In the genomic region with DNA sequence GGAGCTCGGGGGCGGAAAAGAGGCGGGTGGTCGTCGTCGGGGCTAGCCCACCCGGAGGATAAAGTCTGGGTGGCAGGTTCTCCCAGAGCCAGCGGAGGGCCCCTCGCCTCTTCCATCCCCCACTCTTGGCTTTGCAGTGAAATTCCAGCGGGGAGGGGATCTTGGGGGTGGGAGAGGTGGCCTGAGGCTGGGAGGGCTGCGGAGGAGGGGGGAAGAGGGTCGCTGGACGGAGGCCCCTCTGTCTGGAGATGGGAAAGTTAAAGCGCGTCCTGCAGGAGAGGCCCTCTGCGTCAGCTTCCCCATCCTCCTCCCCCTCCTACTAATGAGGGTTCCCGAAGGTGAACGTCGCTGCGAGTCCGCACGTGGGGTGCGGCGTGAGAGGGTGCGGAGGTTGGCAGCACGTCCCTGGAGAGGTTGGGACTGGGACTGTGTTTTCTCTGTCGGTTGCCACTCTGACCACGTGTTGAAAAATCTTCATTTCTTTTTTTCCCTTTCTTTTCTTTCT, we compare ENCODE assay signal across 8 mouse cellular contexts. TPM values are rescaled to one million over a fixed set of nuclear protein-coding genes. Genes with fewer than 3 reads are reported as not detected.
DNase-seq lines count a peak whose midpoint lies in the region; ATAC-seq and TF ChIP-seq lines count a peak whose summit lies in the region.

No protein-coding gene starts in this region.

- H3K9me3 ChIP-seq in ES-Bruce4 (replicated peaks; ENCODE audit: control insufficient read depth, insufficient read depth, low read length, poor library complexity, severe bottlenecking) = no peaks in the 10 kb centered on the region
- no peaks in the 10 kb centered on the region for H3K9me3 ChIP-seq in intestine, postnatal 0 days (ENCODE audit: control insufficient read depth)
- no peaks in the 10 kb centered on the region for H3K9me3 ChIP-seq in lung, embryonic 15.5 days
- no peaks in the 10 kb centered on the region for H3K9me3 ChIP-seq in stomach, embryonic 15.5 days

- no peaks in the 10 kb centered on the region for H3K4me1 ChIP-seq in ES-Bruce4 (ENCODE audit: control insufficient read depth, insufficient read depth, low read length)
- H3K4me1 ChIP-seq in intestine, postnatal 0 days (replicated peaks; ENCODE audit: control insufficient read depth, insufficient read depth, low read length) = 0 out of 2 replicates have a peak, but pooled peaks cover 8% of the 10 kb centered on the region
- H3K4me1 ChIP-seq in lung, embryonic 15.5 days = peaks cover 52% of the 10 kb centered on the region
- peaks cover 29% of the 10 kb centered on the region for H3K4me1 ChIP-seq in stomach, embryonic 15.5 days

- H3K27me3 ChIP-seq in ES-Bruce4 (ENCODE audit: control insufficient read depth, insufficient read depth, low read length, poor library complexity, severe bottlenecking) = peaks cover 51% of the 10 kb centered on the region
- H3K27me3 ChIP-seq in intestine, postnatal 0 days (replicated peaks; ENCODE audit: control insufficient read depth, insufficient read depth, low read length) = peaks cover 36% of the 10 kb centered on the region
- peaks cover 6% of the 10 kb centered on the region for H3K27me3 ChIP-seq in lung, embryonic 15.5 days
- 0 out of 2 replicates have a peak, but pooled peaks cover 4% of the 10 kb centered on the region for H3K27me3 ChIP-seq in stomach, embryonic 15.5 days (replicated peaks)

- peak overlapping the region; percentile 51 for H3K4me3 ChIP-seq in ES-Bruce4 (ENCODE audit: low read depth, low read length)
- peak overlapping the region; percentile 65 for H3K4me3 ChIP-seq in intestine, postnatal 0 days (ENCODE audit: low read depth, low read length)
- peak overlapping the region; percentile 72 for H3K4me3 ChIP-seq in lung, embryonic 15.5 days
- peak overlapping the region; percentile 82 for H3K4me3 ChIP-seq in stomach, embryonic 15.5 days (replicated peaks)

- TF ChIP-seq EP300 in ES-Bruce4 (IDR thresholded peaks at IDR 0.05; ENCODE audit: insufficient read depth, low read depth, low read length) = no peak

- H3K27ac ChIP-seq in ES-Bruce4 (ENCODE audit: insufficient read depth, low read length) = no peak overlapping the region
- H3K27ac ChIP-seq in intestine, postnatal 0 days (ENCODE audit: low read depth, low read length) = peak overlapping the region; percentile 46; the same call in 1 of the 2 replicates
- peak overlapping the region; percentile 94 for H3K27ac ChIP-seq in lung, embryonic 15.5 days
- H3K27ac ChIP-seq in stomach, embryonic 15.5 days = peak overlapping the region; percentile 90

- 0 out of 2 replicates have a peak, but pooled peaks have one; percentile 22 for ATAC-seq in intestine, postnatal 0 days
- peak; percentile 13; the same call in 1 of the 2 replicates for ATAC-seq in lung, embryonic 15.5 days (ENCODE audit: borderline replicate concordance, extremely low read depth, low FRiP score, low TSS enrichment)
- ATAC-seq in stomach, embryonic 15.5 days (ENCODE audit: insufficient read depth, low FRiP score, low read depth) = no peak
- ATAC-seq in megakaryocyte progenitor cell, adult 5-6 weeks (replicated peaks; ENCODE audit: poor library complexity) = no peak

- TF ChIP-seq CTCF in ES-Bruce4 (IDR thresholded peaks at IDR 0.05; ENCODE audit: low read depth, low read length) = no peak
- no peak; the same call in 1 of the 2 replicates for TF ChIP-seq CTCF in intestine, postnatal 0 days (IDR thresholded peaks at IDR 0.05; ENCODE audit: low read depth)

- no peaks in the 10 kb centered on the region for H3K36me3 ChIP-seq in ES-Bruce4 (ENCODE audit: control insufficient read depth, insufficient read depth, low read length, poor library complexity, severe bottlenecking)
- H3K36me3 ChIP-seq in intestine, postnatal 0 days (ENCODE audit: control insufficient read depth, insufficient read depth) = no peaks in the 10 kb centered on the region
- H3K36me3 ChIP-seq in lung, embryonic 15.5 days = no peaks in the 10 kb centered on the region
- no peaks in the 10 kb centered on the region for H3K36me3 ChIP-seq in stomach, embryonic 15.5 days

- no peak overlapping the region for H3K9ac ChIP-seq in ES-Bruce4 (ENCODE audit: low read depth, poor library complexity, severe bottlenecking)
- peak overlapping the region; percentile 31; the same call in 1 of the 2 replicates for H3K9ac ChIP-seq in intestine, postnatal 0 days (ENCODE audit: low read depth, low read length)
- H3K9ac ChIP-seq in lung, embryonic 15.5 days = peak overlapping the region; percentile 46
- peak overlapping the region; percentile 26; the same call in 1 of the 2 replicates for H3K9ac ChIP-seq in stomach, embryonic 15.5 days

- peak overlapping the region; percentile 88 for H3K4me2 ChIP-seq in intestine, postnatal 0 days (replicated peaks; ENCODE audit: low read depth)
- H3K4me2 ChIP-seq in lung, embryonic 15.5 days = peak overlapping the region; percentile 93
- H3K4me2 ChIP-seq in stomach, embryonic 15.5 days = peak overlapping the region; percentile 91

- WGBS in intestine, postnatal 0 days = 2% methylated on average over 27 of the region's 28 CpGs
- WGBS in lung, embryonic 15.5 days = 1% methylated on average over 27 of the region's 28 CpGs
- 0% methylated on average over 28 of the region's 28 CpGs for WGBS in stomach, embryonic 15.5 days

- TF ChIP-seq POLR2A in ES-Bruce4 (IDR thresholded peaks at IDR 0.05; ENCODE audit: insufficient read depth, low read length) = no peak

- peak; percentile 84 for DNase-seq in adrenal gland, adult 8-10 months
- DNase-seq in forelimb bud, embryonic 11.5 days (ENCODE audit: low read depth, low spot score) = peak; percentile 82
- no peak for DNase-seq in urinary bladder, postnatal 14 days (ENCODE audit: low spot score)

RNA-seq across cellular contexts. Expression of a gene that starts 1.4 kb away (rescaled TPM):
- polyA plus RNA-seq in ES-Bruce4 (2011; ENCODE audit: insufficient read depth, insufficient read length, low read depth, missing spikeins) = 12.4 and 18.2 TPM in 2 replicates
- 100 to 1,000 TPM; 550 to 578 (median 567) TPM for total RNA-seq in adrenal gland, adult 8-10 months (2022)
- polyA plus RNA-seq in intestine, postnatal 0 days (2015; fragmentation: Nextera tagmentation; extraction: Ambion mirVana) = 357 and 374 TPM in 2 replicates
- polyA plus RNA-seq in lung, embryonic 15.5 days (2015; fragmentation: Nextera tagmentation; extraction: Ambion mirVana) = 599 and 663 TPM in 2 replicates
- polyA plus RNA-seq in stomach, embryonic 15.5 days (2015; fragmentation: Nextera tagmentation; extraction: Ambion mirVana) = 922 and 986 TPM in 2 replicates
- 76.9 and 124 TPM in 2 replicates for total RNA-seq in megakaryocyte progenitor cell, adult 5-6 weeks (2015)
- 38.8 and 51.4 TPM in 2 replicates for total RNA-seq in megakaryocyte progenitor cell, adult 5-6 weeks (2017)

RNA-seq across cellular contexts. Expression of a gene that starts 44.0 kb away (rescaled TPM):
- polyA plus RNA-seq in ES-Bruce4 (2011; ENCODE audit: insufficient read depth, insufficient read length, low read depth, missing spikeins) = 32.4 and 37.6 TPM in 2 replicates
- total RNA-seq in adrenal gland, adult 8-10 months (2022) = 10 to 100 TPM; 17.6 to 25.7 (median 22.0) TPM
- 4.6 and 4.8 TPM in 2 replicates for polyA plus RNA-seq in intestine, postnatal 0 days (2015; fragmentation: Nextera tagmentation; extraction: Ambion mirVana)
- 3.2 and 3.7 TPM in 2 replicates for polyA plus RNA-seq in lung, embryonic 15.5 days (2015; fragmentation: Nextera tagmentation; extraction: Ambion mirVana)
- 2.9 and 4.4 TPM in 2 replicates for polyA plus RNA-seq in stomach, embryonic 15.5 days (2015; fragmentation: Nextera tagmentation; extraction: Ambion mirVana)
- 8.4 and 9.8 TPM in 2 replicates for total RNA-seq in megakaryocyte progenitor cell, adult 5-6 weeks (2015)
- 8.0 and 13.7 TPM in 2 replicates for total RNA-seq in megakaryocyte progenitor cell, adult 5-6 weeks (2017)

Comparison
In these comparisons a context has a peak if more than half of its experiments do, and no peak if none do; other contexts are left out.
1. ATAC-seq: peak in intestine, postnatal 0 days (single experiment) and lung, embryonic 15.5 days (single experiment); none in stomach, embryonic 15.5 days (single experiment) and megakaryocyte progenitor cell, adult 5-6 weeks (single experiment).
2. RNA of a gene that starts 1.4 kb away (polyA plus RNA-seq): 922 to 986 TPM in stomach, embryonic 15.5 days, 599 to 663 TPM in lung, embryonic 15.5 days and 357 to 374 TPM in intestine, postnatal 0 days; 12.4 to 18.2 TPM in ES-Bruce4; every median in the first group is over 10 times any median in the second.
3. Peak in every context shown above with its lines, with median percentiles within 50 percentile points of each other: H3K4me3 ChIP-seq and H3K4me2 ChIP-seq.